Mouse (Mus musculus) stomach, postnatal 0 days (tissue): Measurements from ENCODE around the gene Loxl4.

Source experiments
- CTCF ChIP-seq: IDR thresholded peaks from 2 replicates; pipeline ENCODE4 v1.5.1; 2016; ENCODE audit warnings: antibody characterized with exemption, low read depth, mild to moderate bottlenecking, moderate library complexity
- EP300 ChIP-seq: optimal IDR thresholded peaks from 2 replicates; pipeline ENCODE3; 2016; ENCODE audit warnings: antibody characterized with exemption

- TF ChIP-seq EP300 (no peak), CTCF (no peak)
Measured at GRCm38 (mm10) chr19:42599891-42600290, 12.7 kb downstream of the Loxl4 start.
